Mouse (Mus musculus): ENCODE results near the gene Snx1.

Snx1 gene

GRCm38 (mm10) chr9:66127193-66127546, 783 bp upstream of the Snx1 start:
- peak; percentile 23 for DNase-seq (ENCODE audit: low spot score)

- DNase-seq (ENCODE audit: low spot score) = peak; percentile 8
Observed at GRCm38 (mm10) chr9:66125543-66126455, 588 bp downstream of the Snx1 start.

- DNase-seq (ENCODE audit: low spot score) = peak; percentile 97
Observed at GRCm38 (mm10) chr9:66124681-66125542, 1.5 kb downstream of the Snx1 start.

GRCm38 (mm10) chr9:66124111-66124531, 2.3 kb downstream of the Snx1 start:
- DNase-seq (ENCODE audit: low spot score) = peak; percentile 49

GRCm38 (mm10) chr9:66123648-66124047, 2.7 kb downstream of the Snx1 start:
- DNase-seq (ENCODE audit: low spot score) = no peak

- DNase-seq (ENCODE audit: low spot score) = no peak
Observed at GRCm38 (mm10) chr9:66121421-66121820, 5.0 kb downstream of the Snx1 start.

- DNase-seq (ENCODE audit: low spot score) = no peak
Observed at GRCm38 (mm10) chr9:66120945-66121344, 5.4 kb downstream of the Snx1 start.

- DNase-seq (ENCODE audit: low spot score) = no peak
Observed at GRCm38 (mm10) chr9:66120106-66120505, 6.3 kb downstream of the Snx1 start.

- DNase-seq (ENCODE audit: low spot score) = no peak
Observed at GRCm38 (mm10) chr9:66119498-66119897, 6.9 kb downstream of the Snx1 start.

- no peak for DNase-seq (ENCODE audit: low spot score)
Observed at GRCm38 (mm10) chr9:66116890-66117289, 9.5 kb downstream of the Snx1 start.

GRCm38 (mm10) chr9:66114341-66114740, 12.0 kb downstream of the Snx1 start:
- DNase-seq (ENCODE audit: low spot score) = no peak

- DNase-seq (ENCODE audit: low spot score) = no peak
Observed at GRCm38 (mm10) chr9:66110611-66111379, 15.6 kb downstream of the Snx1 start.

- no peak for DNase-seq (ENCODE audit: low spot score)
Observed at GRCm38 (mm10) chr9:66110126-66110525, 16.3 kb downstream of the Snx1 start.

- DNase-seq (ENCODE audit: low spot score) = no peak
Observed at GRCm38 (mm10) chr9:66109574-66109973, 16.8 kb downstream of the Snx1 start.

- DNase-seq (ENCODE audit: low spot score) = no peak
Observed at GRCm38 (mm10) chr9:66105168-66105567, 21.2 kb downstream of the Snx1 start.

- no peak for DNase-seq (ENCODE audit: low spot score)
Observed at GRCm38 (mm10) chr9:66104601-66105000, 21.8 kb downstream of the Snx1 start.

- no peak for DNase-seq (ENCODE audit: low spot score)
Observed at GRCm38 (mm10) chr9:66102668-66103067, 23.7 kb downstream of the Snx1 start.

- no peak for DNase-seq (ENCODE audit: low spot score)
Observed at GRCm38 (mm10) chr9:66101577-66101976, 24.8 kb downstream of the Snx1 start.

GRCm38 (mm10) chr9:66092664-66093063, 33.7 kb downstream of the Snx1 start:
- DNase-seq (ENCODE audit: low spot score) = no peak

GRCm38 (mm10) chr9:66091327-66092231, 34.8 kb downstream of the Snx1 start:
- no peak for DNase-seq (ENCODE audit: low spot score)

All from embryo, embryonic 10 days (tissue).